Mouse (Mus musculus) kidney, postnatal 0 days (tissue): Measurements from ENCODE around the gene Fam49a. TPM values are rescaled to one million over a fixed set of nuclear protein-coding genes. Genes with fewer than 3 reads are reported as not detected.

Experiments used
- ATAC-seq: fragments of 200-750 bp; cut with Nextera tagmentation; replicated peaks from 2 replicates; pipeline ENCODE4 v1.8.0; 2017; ENCODE audit warnings: low read depth, moderate number of reproducible peaks, moderate TSS enrichment, moderate library complexity; ENCODE audit not compliant: low FRiP score
- DNase-seq: peaks from one replicate; pipeline ENCODE4 v3.0.0-alpha.2; 2016; ENCODE audit warnings: low spot score
- H3K27ac ChIP-seq: fragments of 300-500 bp; sonication (generic); 2 replicates; pipeline ENCODE4 v1.5.1; 2014; ENCODE audit warnings: mild to moderate bottlenecking
- H3K27me3 ChIP-seq: fragments of 300-500 bp; sonication (generic); 2 replicates; pipeline ENCODE4 v1.6.1; 2014; ENCODE audit warnings: low read length, mixed read lengths; ENCODE audit not compliant: insufficient read depth
- H3K36me3 ChIP-seq: fragments of 300-500 bp; sonication (generic); 2 replicates; pipeline ENCODE4 v1.6.1; 2014; ENCODE audit warnings: low read length, mixed read lengths; ENCODE audit not compliant: insufficient read depth
- H3K4me1 ChIP-seq: fragments of 300-500 bp; sonication (generic); replicated peaks from 2 replicates; pipeline ENCODE4 v1.6.1; 2014; ENCODE audit warnings: antibody characterized with exemption, low read length, mixed read lengths; ENCODE audit not compliant: insufficient read depth
- H3K4me2 ChIP-seq: fragments of 300-500 bp; sonication (generic); 2 replicates; pipeline ENCODE4 v1.6.1; 2014; ENCODE audit warnings: mild to moderate bottlenecking, low read length, moderate library complexity, mixed read lengths
- H3K4me3 ChIP-seq: fragments of 300-500 bp; sonication (generic); replicated peaks from 2 replicates; pipeline ENCODE4 v1.5.1; 2014; ENCODE audit warnings: low read depth, low read length
- H3K9ac ChIP-seq: fragments of 300-500 bp; sonication (generic); 2 replicates; pipeline ENCODE4 v1.6.1; 2014; ENCODE audit warnings: low read depth, low read length
- H3K9me3 ChIP-seq: fragments of 300-500 bp; sonication (generic); replicated peaks from 2 replicates; pipeline ENCODE4 v1.6.1; 2016; ENCODE audit warnings: low read length, inconsistent platforms, mixed read lengths
- CTCF ChIP-seq: IDR thresholded peaks from 2 replicates; pipeline ENCODE4 v1.5.1; 2016; ENCODE audit warnings: antibody characterized with exemption, low read depth, mild to moderate bottlenecking, moderate library complexity
- WGBS: fragments of 180-500 bp; shearing (Covaris S2); extraction: QIAGEN DNeasy Blood & Tissue Kit; methylation state at CpG from one replicate; pipeline ENCODE4 v1.1.7; 2014; 5-methylcytosine and 5-hydroxymethylcytosine counted together
- polyA plus RNA-seq: library from polyadenylated mRNA; unstranded; fragments of >200 nt; fragmentation: Nextera tagmentation; extraction: Ambion mirVana; gene quantifications from 2 replicates; pipeline ENCODE4 v1.2.1, GENCODE M21; 2015

The Fam49a gene
- polyA plus RNA-seq, 1 experiment from 2014 or later = 5.6 TPM

DNA sequence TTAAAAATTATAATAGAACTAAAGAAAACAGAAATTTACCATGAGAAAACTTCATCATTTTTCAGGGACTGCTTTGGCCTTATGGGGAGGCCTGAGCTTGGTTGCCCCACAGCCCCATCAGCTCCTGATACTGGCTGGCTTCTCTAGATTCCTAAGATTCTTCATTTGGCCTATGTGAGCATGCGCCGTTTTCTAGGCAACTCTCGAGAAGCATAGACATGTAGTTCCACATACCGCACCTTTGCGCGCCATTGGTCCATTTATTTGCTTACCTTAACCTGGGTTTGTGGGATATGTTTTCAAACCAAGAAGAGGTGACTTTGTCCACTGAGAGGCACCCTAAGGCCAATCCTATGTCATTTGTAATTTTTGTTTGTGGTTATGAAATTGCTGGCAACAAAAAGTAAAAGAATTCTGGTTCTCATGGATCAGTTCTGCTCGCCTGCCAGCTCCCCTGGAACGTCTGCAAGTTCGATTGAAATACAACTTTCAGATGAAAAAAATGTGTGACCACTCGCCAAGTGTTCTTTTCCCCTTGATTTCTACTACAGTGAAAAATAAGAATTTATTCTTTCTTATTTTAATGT lies 21.9 kb downstream of the Fam49a start:
- Histone ChIP-seq H3K4me1 (no peaks in the 10 kb centered on the region), H3K4me2 (no peak overlapping the region), H3K9ac (no peak overlapping the region), H3K27ac (no peak overlapping the region), H3K36me3 (no peaks in the 10 kb centered on the region), H3K4me3 (no peak overlapping the region), H3K9me3 (no peaks in the 10 kb centered on the region), H3K27me3 (no peaks in the 10 kb centered on the region)
- DNase-seq = no peak
- no peak for ATAC-seq
- 82% methylated on average over 10 of the region's 10 CpGs for WGBS
- no peak for TF ChIP-seq CTCF

DNA sequence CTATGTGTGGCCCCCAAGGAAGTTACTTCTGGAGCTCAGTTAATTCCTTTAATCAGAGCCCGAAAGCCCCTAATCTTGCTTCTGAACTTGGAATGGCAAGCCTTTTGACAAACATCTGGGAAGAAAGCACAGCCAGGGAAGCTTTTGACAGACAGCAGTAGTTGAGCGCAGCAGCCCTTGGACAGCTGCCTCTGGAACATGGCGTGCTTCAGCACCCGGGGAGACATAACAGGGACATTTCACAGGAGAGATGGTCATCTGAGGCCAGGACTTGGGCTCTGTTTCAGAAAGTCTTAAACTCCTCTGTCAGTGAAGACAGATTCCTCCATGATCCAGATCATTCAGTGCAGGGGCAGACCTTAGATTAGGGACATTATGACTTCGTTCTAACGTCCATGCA lies 22.6 kb downstream of the Fam49a start:
- no peak for TF ChIP-seq CTCF
- no peaks in the 10 kb centered on the region for H3K4me1 ChIP-seq
- H3K27ac ChIP-seq = no peak overlapping the region
- H3K27me3 ChIP-seq = no peaks in the 10 kb centered on the region
- H3K9ac ChIP-seq = no peak overlapping the region
- H3K4me2 ChIP-seq = no peak overlapping the region
- no peak overlapping the region for H3K4me3 ChIP-seq
- no peaks in the 10 kb centered on the region for H3K36me3 ChIP-seq
- DNase-seq (no peak), ATAC-seq (no peak)
- H3K9me3 ChIP-seq = no peaks in the 10 kb centered on the region
- 75% methylated on average over 6 of the region's 6 CpGs for WGBS

- 41% methylated on average over 9 of the region's 9 CpGs for WGBS
- no peaks in the 10 kb centered on the region for H3K4me1 ChIP-seq
- no peak for TF ChIP-seq CTCF
- no peak for ATAC-seq
- no peaks in the 10 kb centered on the region for H3K27me3 ChIP-seq
- H3K4me2 ChIP-seq = peak overlapping the region; percentile 33; the same call in 1 of the 2 replicates
- no peak overlapping the region for H3K27ac ChIP-seq
- no peaks in the 10 kb centered on the region for H3K36me3 ChIP-seq
- 0 out of 2 replicates have a peak overlapping the region, but pooled peaks have one; percentile 6 for H3K4me3 ChIP-seq
- DNase-seq = no peak
- H3K9me3 ChIP-seq = no peaks in the 10 kb centered on the region
- H3K9ac ChIP-seq = no peak overlapping the region
Measured at GRCm38 (mm10) chr12:12287131-12287786, 25.3 kb downstream of the Fam49a start.

GRCm38 (mm10) chr12:12287787-12288132 lies 25.8 kb downstream of the Fam49a start:
- Histone ChIP-seq H3K9ac (no peak overlapping the region), H3K4me2 (peak overlapping the region; percentile 33; the same call in 1 of the 2 replicates), H3K9me3 (no peaks in the 10 kb centered on the region), H3K27ac (no peak overlapping the region), H3K27me3 (no peaks in the 10 kb centered on the region), H3K4me3 (0 out of 2 replicates have a peak overlapping the region, but pooled peaks have one; percentile 6), H3K36me3 (no peaks in the 10 kb centered on the region), H3K4me1 (no peaks in the 10 kb centered on the region)
- no peak for ATAC-seq
- 29% methylated on average over 6 of the region's 6 CpGs for WGBS
- no peak for TF ChIP-seq CTCF
- DNase-seq = peak; percentile 32

GRCm38 (mm10) chr12:12288586-12288985 lies 26.6 kb downstream of the Fam49a start:
- H3K9me3 ChIP-seq = no peaks in the 10 kb centered on the region
- no peak for TF ChIP-seq CTCF
- H3K4me2 ChIP-seq = no peak overlapping the region
- no peak overlapping the region for H3K4me3 ChIP-seq
- 92% methylated on average over 1 of the region's 1 CpGs for whole genome bisulfite sequencing
- ATAC-seq (no peak), DNase-seq (no peak)
- H3K4me1 ChIP-seq = no peaks in the 10 kb centered on the region
- H3K27me3 ChIP-seq = no peaks in the 10 kb centered on the region
- no peaks in the 10 kb centered on the region for H3K36me3 ChIP-seq
- no peak overlapping the region for H3K9ac ChIP-seq
- no peak overlapping the region for H3K27ac ChIP-seq

DNA sequence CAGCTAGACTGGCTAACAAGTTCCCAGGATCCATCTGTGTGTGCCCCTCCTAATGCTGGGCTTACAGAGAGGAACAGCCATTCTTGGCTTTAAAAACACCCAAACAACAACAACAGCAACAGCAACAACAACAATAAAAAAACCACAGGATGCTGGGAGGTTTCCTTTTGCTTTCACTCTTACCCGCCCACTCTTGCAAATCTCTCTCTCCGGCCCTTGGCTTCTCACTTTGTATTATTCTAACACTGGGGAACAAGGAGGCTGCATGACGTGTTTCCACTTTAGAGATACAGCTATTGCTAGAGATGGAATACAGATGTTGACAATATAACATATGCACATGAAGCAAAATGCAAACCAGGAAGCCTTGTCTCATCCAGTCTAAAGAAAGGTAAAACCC lies 27.7 kb downstream of the Fam49a start:
- no peak overlapping the region for H3K4me2 ChIP-seq
- no peak overlapping the region for H3K9ac ChIP-seq
- DNase-seq = peak; percentile 50
- no peaks in the 10 kb centered on the region for H3K36me3 ChIP-seq
- no peak overlapping the region for H3K4me3 ChIP-seq
- H3K27me3 ChIP-seq = no peaks in the 10 kb centered on the region
- no peaks in the 10 kb centered on the region for H3K9me3 ChIP-seq
- no peak for ATAC-seq
- H3K4me1 ChIP-seq = no peaks in the 10 kb centered on the region
- no peak for TF ChIP-seq CTCF
- WGBS = 68% methylated on average over 3 of the region's 3 CpGs
- no peak overlapping the region for H3K27ac ChIP-seq
